Mouse (Mus musculus) G1E (cell line): ENCODE data around the gene Gpatch3.

ENCODE experiments used
- CTCF ChIP-seq: IDR thresholded peaks from 2 replicates; pipeline ENCODE4 v1.5.1; 2012; ENCODE audit warnings: low read depth, low read length, inconsistent platforms, mixed read lengths
- TAL1 ChIP-seq: conservative IDR thresholded peaks from 2 replicates; pipeline ENCODE4 v1.6.1; 2012; ENCODE audit warnings: low read depth, low read length, inconsistent platforms, mixed read lengths

- TF ChIP-seq CTCF: no peak
- TF ChIP-seq TAL1: no peak
These were observed 32.7 kb downstream of the Gpatch3 start for GRCm38 (mm10) chr4:133607284-133607683.
